Mouse (Mus musculus): ENCODE measurements around the gene Efcab14.

DNA sequence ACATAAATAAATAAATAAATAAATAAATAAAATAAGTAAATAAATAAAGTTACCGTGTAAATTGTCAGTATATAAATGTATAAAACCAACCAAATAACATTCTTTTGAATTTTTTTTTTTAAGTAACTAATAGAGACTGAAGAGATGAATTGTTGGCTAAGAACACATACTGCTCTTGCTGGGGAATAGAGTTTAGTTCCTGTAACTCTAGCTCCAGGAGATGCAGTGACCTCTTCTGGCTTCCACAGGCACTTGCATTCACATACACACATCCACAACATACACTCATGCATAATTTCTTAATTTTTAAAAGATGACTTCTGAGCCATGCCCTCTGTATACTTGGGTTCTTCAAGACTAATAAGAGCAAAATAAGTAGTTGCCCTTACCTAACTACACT is 17.3 kb downstream of the Efcab14 start:
- TF ChIP-seq CTCF (IDR thresholded peaks at IDR 0.05; ENCODE audit: low read depth, low read length) (no peak), POLR2A (IDR thresholded peaks at IDR 0.05; ENCODE audit: borderline replicate concordance, low read depth, low read length) (no peak)
